Mouse (Mus musculus): ENCODE results near the gene Spred2. TPM values are rescaled to one million over a fixed set of nuclear protein-coding genes. Genes with fewer than 3 reads are reported as not detected.

Gene Spred2
- polyA plus RNA-seq, 1 experiment from 2014 or later, result 9.6 TPM

DNA sequence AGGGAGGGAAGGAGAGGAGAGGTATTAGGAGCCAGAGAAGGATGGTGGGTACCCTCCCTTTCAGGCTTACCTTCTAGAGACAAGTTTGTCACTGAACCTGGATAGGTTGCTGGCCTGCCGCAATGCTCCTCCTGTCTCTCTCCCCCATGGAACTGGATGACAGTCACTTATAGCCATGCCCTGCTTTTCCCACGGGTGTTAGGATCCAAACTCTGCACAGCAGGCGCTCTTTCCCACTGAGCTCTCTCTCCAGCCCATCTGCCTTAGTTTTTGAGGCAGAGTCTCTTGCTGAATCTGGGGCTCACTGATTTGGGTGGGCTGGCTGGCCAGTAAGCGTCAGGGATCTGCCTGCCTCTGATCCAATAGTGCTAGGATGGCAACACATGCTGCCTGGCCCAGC lies 23.5 kb upstream of the Spred2 start:
- no peaks in the 10 kb centered on the region for H3K4me1 ChIP-seq (ENCODE audit: control insufficient read depth, insufficient read depth, low read length)
- no peak for ATAC-seq (ENCODE audit: insufficient number of reproducible peaks, insufficient read depth, low FRiP score, low read depth)
- H3K4me3 ChIP-seq (ENCODE audit: low read depth, low read length), result no peak overlapping the region
- H3K36me3 ChIP-seq (ENCODE audit: control insufficient read depth, insufficient read depth, low read length), result no peaks in the 10 kb centered on the region
- no peak overlapping the region for H3K9ac ChIP-seq (replicated peaks; ENCODE audit: low read depth, low read length)
- WGBS, result 81% methylated on average over 4 of the region's 4 CpGs
- H3K4me2 ChIP-seq (replicated peaks; ENCODE audit: low read depth, low read length), result no peak overlapping the region
- H3K27ac ChIP-seq (ENCODE audit: low read length), result no peak overlapping the region
- H3K27me3 ChIP-seq (ENCODE audit: control insufficient read depth, insufficient read depth, low read length), result no peaks in the 10 kb centered on the region
- H3K9me3 ChIP-seq (ENCODE audit: control insufficient read depth, low read depth, low read length), result no peaks in the 10 kb centered on the region

DNA sequence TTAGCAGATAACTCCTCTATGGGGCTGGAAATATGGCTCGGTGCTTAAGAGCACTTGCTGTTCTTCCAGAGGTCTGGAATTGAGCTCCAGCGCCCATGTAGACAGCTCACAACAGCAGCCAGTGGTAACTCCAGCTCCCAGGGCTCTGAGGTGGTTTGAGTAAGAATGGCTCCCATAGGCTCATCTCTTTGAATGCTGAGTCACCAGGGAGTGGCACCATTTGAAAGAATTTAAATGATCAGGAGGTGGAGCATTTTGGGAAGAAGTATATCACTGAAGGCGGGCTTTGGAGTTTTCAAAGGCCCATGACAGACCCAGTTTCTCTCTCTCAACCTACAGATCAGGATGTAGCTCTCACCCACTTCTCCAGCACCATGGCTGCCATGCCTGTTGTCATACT lies 13.0 kb upstream of the Spred2 start:
- ATAC-seq (ENCODE audit: insufficient number of reproducible peaks, insufficient read depth, low FRiP score, low read depth), result no peak
- no peak overlapping the region for H3K27ac ChIP-seq (ENCODE audit: low read length)
- H3K27me3 ChIP-seq (ENCODE audit: control insufficient read depth, insufficient read depth, low read length), result no peaks in the 10 kb centered on the region
- no peaks in the 10 kb centered on the region for H3K4me1 ChIP-seq (ENCODE audit: control insufficient read depth, insufficient read depth, low read length)
- no peak overlapping the region for H3K4me3 ChIP-seq (ENCODE audit: low read depth, low read length)
- peaks cover 6% of the 10 kb centered on the region; the same call in 1 of the 2 replicates for H3K9me3 ChIP-seq (ENCODE audit: control insufficient read depth, low read depth, low read length)
- H3K36me3 ChIP-seq (ENCODE audit: control insufficient read depth, insufficient read depth, low read length), result no peaks in the 10 kb centered on the region
- no peak overlapping the region for H3K4me2 ChIP-seq (replicated peaks; ENCODE audit: low read depth, low read length)
- H3K9ac ChIP-seq (replicated peaks; ENCODE audit: low read depth, low read length), result no peak overlapping the region
- WGBS, result 88% methylated on average over 3 of the region's 3 CpGs

DNA sequence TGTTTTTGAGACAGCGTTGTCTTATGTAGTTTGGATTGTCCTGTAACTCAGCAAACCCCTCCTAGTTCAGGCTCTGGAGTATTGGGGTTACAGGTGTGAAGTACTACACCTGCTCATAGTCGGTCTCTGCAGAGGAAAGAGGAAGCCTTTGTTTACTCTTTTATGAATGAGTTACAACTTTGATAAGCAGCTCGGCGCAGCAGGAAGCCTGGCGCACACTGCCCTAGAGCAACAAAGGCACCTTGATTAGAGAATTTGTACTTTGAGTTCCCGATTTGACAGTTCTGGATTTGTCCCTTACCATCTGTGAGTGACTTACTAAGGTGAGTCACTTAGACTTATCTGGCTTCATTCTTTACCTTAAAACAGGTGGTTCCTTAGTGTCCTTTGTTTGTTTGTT lies 12.0 kb upstream of the Spred2 start:
- no peaks in the 10 kb centered on the region for H3K36me3 ChIP-seq (ENCODE audit: control insufficient read depth, insufficient read depth, low read length)
- ATAC-seq (ENCODE audit: insufficient number of reproducible peaks, insufficient read depth, low FRiP score, low read depth), result peak; percentile 86
- H3K4me2 ChIP-seq (replicated peaks; ENCODE audit: low read depth, low read length), result no peak overlapping the region
- 70% methylated on average over 6 of the region's 6 CpGs for WGBS
- H3K27me3 ChIP-seq (ENCODE audit: control insufficient read depth, insufficient read depth, low read length), result no peaks in the 10 kb centered on the region
- no peak overlapping the region for H3K9ac ChIP-seq (replicated peaks; ENCODE audit: low read depth, low read length)
- H3K9me3 ChIP-seq (ENCODE audit: control insufficient read depth, low read depth, low read length), result peaks cover 4% of the 10 kb centered on the region; the same call in 1 of the 2 replicates
- no peak overlapping the region for H3K4me3 ChIP-seq (ENCODE audit: low read depth, low read length)
- no peaks in the 10 kb centered on the region for H3K4me1 ChIP-seq (ENCODE audit: control insufficient read depth, insufficient read depth, low read length)
- no peak overlapping the region for H3K27ac ChIP-seq (ENCODE audit: low read length)

DNA sequence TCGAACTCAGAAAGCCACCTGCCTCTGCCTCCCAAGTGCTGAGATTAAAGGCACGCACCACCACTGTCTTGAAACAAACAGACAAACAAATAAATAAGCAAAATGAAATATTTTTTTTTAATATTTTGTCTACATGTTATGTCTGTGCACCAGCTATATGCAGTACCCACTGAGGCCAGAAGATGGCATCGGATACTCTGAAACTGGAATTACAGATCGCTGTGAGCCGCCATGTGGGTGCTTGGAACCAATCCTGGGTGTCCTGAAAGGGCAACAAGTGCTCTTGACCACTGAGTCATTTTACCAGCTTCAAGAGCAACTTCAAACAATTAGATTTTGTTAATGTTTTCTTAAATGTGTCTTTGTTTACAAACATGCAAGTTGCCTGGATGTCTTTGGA lies 11.5 kb upstream of the Spred2 start:
- H3K4me1 ChIP-seq (ENCODE audit: control insufficient read depth, insufficient read depth, low read length), result no peaks in the 10 kb centered on the region
- 93% methylated on average over 5 of the region's 5 CpGs for WGBS
- no peaks in the 10 kb centered on the region for H3K36me3 ChIP-seq (ENCODE audit: control insufficient read depth, insufficient read depth, low read length)
- no peak overlapping the region for H3K4me3 ChIP-seq (ENCODE audit: low read depth, low read length)
- H3K9ac ChIP-seq (replicated peaks; ENCODE audit: low read depth, low read length), result no peak overlapping the region
- H3K4me2 ChIP-seq (replicated peaks; ENCODE audit: low read depth, low read length), result no peak overlapping the region
- H3K27me3 ChIP-seq (ENCODE audit: control insufficient read depth, insufficient read depth, low read length), result no peaks in the 10 kb centered on the region
- ATAC-seq (ENCODE audit: insufficient number of reproducible peaks, insufficient read depth, low FRiP score, low read depth), result no peak
- peaks cover 4% of the 10 kb centered on the region; the same call in 1 of the 2 replicates for H3K9me3 ChIP-seq (ENCODE audit: control insufficient read depth, low read depth, low read length)
- H3K27ac ChIP-seq (ENCODE audit: low read length), result no peak overlapping the region

DNA sequence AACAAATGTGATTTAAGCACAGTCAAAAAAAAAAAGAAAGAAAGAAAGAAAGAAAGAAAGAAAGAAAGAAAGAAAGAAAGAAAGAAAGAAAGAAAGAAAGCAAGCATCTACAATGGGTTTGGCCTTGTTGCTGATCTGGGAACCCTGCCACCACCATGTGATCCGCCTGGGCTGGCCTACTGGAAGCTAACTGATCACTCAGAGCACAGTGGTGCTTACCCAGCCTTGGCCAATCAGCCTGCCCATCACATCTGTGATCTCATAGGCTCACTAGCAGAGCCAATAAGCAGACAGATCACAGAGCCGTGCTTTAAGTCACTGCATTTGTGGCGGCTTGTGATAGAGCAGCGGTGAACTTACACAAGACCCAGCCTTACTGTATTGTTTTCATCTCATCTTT lies 10.4 kb upstream of the Spred2 start:
- Histone ChIP-seq H3K36me3 (ENCODE audit: control insufficient read depth, insufficient read depth, low read length) (no peaks in the 10 kb centered on the region), H3K4me2 (replicated peaks; ENCODE audit: low read depth, low read length) (no peak overlapping the region), H3K4me3 (ENCODE audit: low read depth, low read length) (no peak overlapping the region), H3K27me3 (ENCODE audit: control insufficient read depth, insufficient read depth, low read length) (no peaks in the 10 kb centered on the region), H3K9ac (replicated peaks; ENCODE audit: low read depth, low read length) (no peak overlapping the region), H3K4me1 (ENCODE audit: control insufficient read depth, insufficient read depth, low read length) (no peaks in the 10 kb centered on the region), H3K27ac (ENCODE audit: low read length) (no peak overlapping the region), H3K9me3 (ENCODE audit: control insufficient read depth, low read depth, low read length) (peaks cover 4% of the 10 kb centered on the region; the same call in 1 of the 2 replicates)
- 93% methylated on average over 4 of the region's 4 CpGs for WGBS
- no peak for ATAC-seq (ENCODE audit: insufficient number of reproducible peaks, insufficient read depth, low FRiP score, low read depth)

DNA sequence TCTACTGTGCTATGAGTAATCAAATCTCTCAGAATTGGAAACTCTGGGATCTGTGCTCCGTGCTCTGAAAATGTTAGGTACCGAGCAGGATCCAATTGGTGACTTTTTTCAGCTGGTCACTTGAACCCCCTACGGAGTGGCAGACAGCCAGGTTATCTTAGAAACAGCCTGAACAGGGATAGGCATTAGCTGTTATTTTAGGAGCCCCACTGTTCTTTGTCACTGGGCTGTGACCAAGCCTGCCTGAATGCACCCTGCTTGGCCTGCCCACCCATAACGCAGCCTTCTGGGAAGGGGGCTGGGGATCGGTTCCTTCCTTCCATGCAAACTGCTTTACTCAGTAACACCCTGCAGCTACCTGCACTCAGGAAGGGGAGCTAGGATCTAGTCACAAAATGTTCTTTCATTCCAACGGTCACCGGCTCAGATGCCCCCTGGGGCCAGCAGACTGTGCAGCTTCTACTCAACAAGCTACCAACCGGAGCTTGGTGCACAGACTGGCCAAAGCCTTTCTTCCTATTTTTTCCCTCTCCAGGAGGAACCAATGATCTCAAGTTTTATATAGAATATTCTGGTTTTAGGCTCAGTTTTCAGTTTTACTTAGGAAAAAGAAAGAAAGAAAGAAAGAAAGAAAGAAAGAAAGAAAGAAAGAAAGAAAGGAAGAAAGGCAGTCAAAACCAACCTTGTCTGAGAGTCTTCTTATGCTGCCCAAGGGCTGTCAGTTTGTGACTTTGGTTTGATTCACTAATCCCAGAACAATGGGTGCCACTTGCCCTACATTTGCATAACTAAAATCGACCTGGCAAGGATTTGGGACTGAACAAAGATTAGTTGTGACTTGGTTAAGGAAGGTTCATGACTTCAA lies 6.6 kb upstream of the Spred2 start:
- 57% methylated on average over 9 of the region's 9 CpGs for WGBS
- ATAC-seq (ENCODE audit: insufficient number of reproducible peaks, insufficient read depth, low FRiP score, low read depth), result no peak

DNA sequence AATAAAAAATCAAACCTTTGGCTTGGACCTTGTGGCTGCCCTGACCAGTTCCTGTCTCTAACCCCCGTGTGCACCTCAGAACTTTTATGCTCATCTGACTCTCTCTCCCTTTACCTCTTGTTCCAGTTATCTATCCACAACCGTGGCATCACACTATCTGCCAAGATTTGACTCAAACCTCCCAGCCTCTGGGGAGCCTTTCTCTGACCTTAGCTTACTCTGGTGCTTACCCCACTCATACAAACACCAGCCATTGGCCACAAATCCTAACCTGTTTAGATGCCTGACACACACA lies 6.0 kb upstream of the Spred2 start:
- Histone ChIP-seq H3K9ac (replicated peaks; ENCODE audit: low read depth, low read length) (no peak overlapping the region), H3K27ac (ENCODE audit: low read length) (no peak overlapping the region), H3K9me3 (ENCODE audit: control insufficient read depth, low read depth, low read length) (no peaks in the 10 kb centered on the region), H3K27me3 (ENCODE audit: control insufficient read depth, insufficient read depth, low read length) (no peaks in the 10 kb centered on the region), H3K36me3 (ENCODE audit: control insufficient read depth, insufficient read depth, low read length) (no peaks in the 10 kb centered on the region), H3K4me3 (ENCODE audit: low read depth, low read length) (no peak overlapping the region), H3K4me1 (ENCODE audit: control insufficient read depth, insufficient read depth, low read length) (0 out of 2 replicates have a peak, but pooled peaks cover 3% of the 10 kb centered on the region), H3K4me2 (replicated peaks; ENCODE audit: low read depth, low read length) (no peak overlapping the region)
- 45% methylated on average over 2 of the region's 2 CpGs for WGBS
- ATAC-seq (ENCODE audit: insufficient number of reproducible peaks, insufficient read depth, low FRiP score, low read depth), result no peak

More for the DNA sequence above, 6.6 kb upstream of the Spred2 start:
- Histone ChIP-seq H3K4me3 (ENCODE audit: low read depth, low read length) (no peak overlapping the region), H3K4me2 (replicated peaks; ENCODE audit: low read depth, low read length) (no peak overlapping the region), H3K27ac (ENCODE audit: low read length) (no peak overlapping the region), H3K9ac (replicated peaks; ENCODE audit: low read depth, low read length) (no peak overlapping the region), H3K27me3 (ENCODE audit: control insufficient read depth, insufficient read depth, low read length) (no peaks in the 10 kb centered on the region), H3K9me3 (ENCODE audit: control insufficient read depth, low read depth, low read length) (peaks cover 4% of the 10 kb centered on the region; the same call in 1 of the 2 replicates), H3K4me1 (ENCODE audit: control insufficient read depth, insufficient read depth, low read length) (0 out of 2 replicates have a peak, but pooled peaks cover 3% of the 10 kb centered on the region), H3K36me3 (ENCODE audit: control insufficient read depth, insufficient read depth, low read length) (no peaks in the 10 kb centered on the region)

DNA sequence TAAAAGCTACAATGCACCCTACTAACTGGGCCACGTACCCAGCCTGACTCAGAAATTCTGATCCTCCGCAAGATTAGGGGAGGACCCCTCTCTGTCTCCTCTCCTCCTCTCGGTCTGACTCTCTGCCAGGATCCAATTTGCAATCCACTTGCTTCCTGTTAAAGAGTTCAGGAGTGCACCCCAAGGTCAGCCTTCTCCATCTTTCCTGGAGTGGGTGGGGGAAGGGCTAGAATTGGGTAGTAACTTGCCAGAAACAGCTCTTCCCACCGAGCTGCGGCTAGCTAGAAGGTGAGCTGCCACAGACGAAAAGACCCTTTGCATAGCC lies 4.8 kb upstream of the Spred2 start:
- H3K4me2 ChIP-seq (replicated peaks; ENCODE audit: low read depth, low read length), result peak overlapping the region; percentile 65
- H3K36me3 ChIP-seq (ENCODE audit: control insufficient read depth, insufficient read depth, low read length), result no peaks in the 10 kb centered on the region
- H3K27me3 ChIP-seq (ENCODE audit: control insufficient read depth, insufficient read depth, low read length), result no peaks in the 10 kb centered on the region
- WGBS, result 4% methylated on average over 6 of the region's 6 CpGs
- no peak for ATAC-seq (ENCODE audit: insufficient number of reproducible peaks, insufficient read depth, low FRiP score, low read depth)
- H3K27ac ChIP-seq (ENCODE audit: low read length), result peak overlapping the region; percentile 96
- H3K9ac ChIP-seq (replicated peaks; ENCODE audit: low read depth, low read length), result peak overlapping the region; percentile 74
- H3K4me3 ChIP-seq (ENCODE audit: low read depth, low read length), result peak overlapping the region; percentile 68
- 0 out of 2 replicates have a peak, but pooled peaks cover 3% of the 10 kb centered on the region for H3K4me1 ChIP-seq (ENCODE audit: control insufficient read depth, insufficient read depth, low read length)
- no peaks in the 10 kb centered on the region for H3K9me3 ChIP-seq (ENCODE audit: control insufficient read depth, low read depth, low read length)

Measured in stomach, embryonic 14.5 days (tissue).